Mouse (Mus musculus) naive thymus-derived CD4-positive, alpha-beta T cell, adult 5 months (primary cell): ENCODE data around the gene Slc4a8. TPM values are rescaled to one million over a fixed set of nuclear protein-coding genes. Genes with fewer than 3 reads are reported as not detected.

Experiments used
- polyA plus RNA-seq: library from polyadenylated mRNA; unstranded; fragments of 100-300 nt; shearing (Covaris generic); gene quantifications from one replicate; pipeline ENCODE4 v1.2.1, GENCODE M21; 2017

The Slc4a8 gene
- 8.6 TPM for polyA plus RNA-seq

GRCm38 (mm10) chr15:100761419-100762185, at the start of gene Slc4a8:
Gene Slc4a8, plus strand, starts transcription at chr15:100761747.

DNA sequence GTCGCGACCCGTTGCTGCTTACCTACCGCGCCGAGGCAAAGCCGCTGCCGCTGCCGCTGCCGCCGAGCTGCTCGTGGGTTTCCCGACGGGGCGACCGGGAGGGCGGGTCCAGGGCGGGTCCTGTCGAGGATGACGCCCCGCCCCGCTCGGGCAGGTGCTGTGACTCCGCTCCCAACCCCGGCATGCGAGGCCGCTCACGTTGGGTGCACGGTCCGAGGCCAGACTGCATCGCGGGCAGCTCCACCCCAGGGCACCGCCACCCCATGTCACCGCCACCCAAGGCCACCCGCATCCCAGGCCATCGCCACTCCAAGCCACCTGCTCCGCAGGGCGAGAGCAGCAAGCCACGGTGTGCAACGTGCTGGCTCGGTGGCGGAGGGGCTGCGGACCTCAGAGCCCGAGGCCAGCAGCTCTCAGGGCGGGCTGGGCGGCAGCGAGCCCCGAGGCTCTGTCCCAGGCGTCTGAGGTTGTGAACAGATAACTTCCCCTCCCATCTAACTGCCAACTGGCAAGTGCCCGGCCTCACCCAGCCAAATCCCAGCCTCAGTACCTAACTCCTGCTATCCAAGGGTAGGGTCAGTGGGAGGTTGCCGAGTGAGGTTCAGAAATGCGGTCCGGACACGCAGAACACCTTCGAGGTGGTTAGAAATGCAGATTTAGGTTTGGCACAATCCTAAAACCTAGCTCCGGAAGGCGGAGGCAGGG, 32.1 kb upstream of the Slc4a8 start, which contains the start of gene Galnt6:
Galnt6 (minus strand) TSS at position 96 of the 705 bp plus-strand sequence.

GRCm38 (mm10) chr15:100869558-100869957, 108.0 kb downstream of the Slc4a8 start, which contains the start of gene Scn8a:
Gene Scn8a, plus strand, starts transcription at chr15:100869858.

Other genes with a start within 250 kb of the Slc4a8 start
- 8.1 TPM for gene Tfcp2, start 209.7 kb upstream of the Slc4a8 start, polyA plus RNA-seq
- gene Pou6f1, start 161.8 kb upstream of the Slc4a8 start, polyA plus RNA-seq = 105 TPM
- gene Dazap2, start 146.4 kb upstream of the Slc4a8 start, polyA plus RNA-seq = 785 TPM
- 0.90 TPM for gene Smagp, start 124.8 kb upstream of the Slc4a8 start, polyA plus RNA-seq
- gene Bin2, start 92.2 kb upstream of the Slc4a8 start, polyA plus RNA-seq = 544 TPM
- gene Cela1, start 73.8 kb upstream of the Slc4a8 start, polyA plus RNA-seq = not detected
- gene Galnt6, start 32.4 kb upstream of the Slc4a8 start, polyA plus RNA-seq = 349 TPM
- not detected for gene Scn8a, start 108.1 kb downstream of the Slc4a8 start, polyA plus RNA-seq